Mouse (Mus musculus) midbrain, embryonic 15.5 days (tissue): ENCODE measurements around the gene Sp9. TPM values are rescaled to one million over a fixed set of nuclear protein-coding genes. Genes with fewer than 3 reads are reported as not detected.

ENCODE experiments used
- ATAC-seq: fragments of 200-750 bp; cut with Nextera tagmentation; replicated peaks from 2 replicates; pipeline ENCODE4 v1.8.0; 2017; ENCODE audit warnings: moderate TSS enrichment
- H3K27ac ChIP-seq: fragments of 300-500 bp; sonication (generic); 2 replicates; pipeline ENCODE4 v1.5.1; 2015; ENCODE audit warnings: mild to moderate bottlenecking, inconsistent platforms
- H3K27me3 ChIP-seq: fragments of 300-500 bp; sonication (generic); replicated peaks from 2 replicates; pipeline ENCODE4 v1.6.1; 2015; ENCODE audit warnings: inconsistent platforms
- H3K36me3 ChIP-seq: fragments of 300-500 bp; sonication (generic); replicated peaks from 2 replicates; pipeline ENCODE4 v1.6.1; 2015; ENCODE audit warnings: inconsistent platforms
- H3K4me1 ChIP-seq: fragments of 300-500 bp; sonication (generic); 2 replicates; pipeline ENCODE4 v1.6.1; 2015; ENCODE audit warnings: inconsistent platforms
- H3K4me2 ChIP-seq: fragments of 300-500 bp; sonication (generic); 2 replicates; pipeline ENCODE4 v1.6.1; 2015; ENCODE audit warnings: inconsistent platforms, mild to moderate bottlenecking, moderate library complexity
- H3K4me3 ChIP-seq: fragments of 300-500 bp; sonication (generic); 2 replicates; pipeline ENCODE4 v1.5.1; 2015; ENCODE audit warnings: mild to moderate bottlenecking, inconsistent platforms
- H3K9ac ChIP-seq: fragments of 300-500 bp; sonication (generic); 2 replicates; pipeline ENCODE4 v1.6.1; 2015; ENCODE audit warnings: mild to moderate bottlenecking, inconsistent platforms
- H3K9me3 ChIP-seq: fragments of 300-500 bp; sonication (generic); 2 replicates; pipeline ENCODE4 v1.6.1; 2016; ENCODE audit warnings: inconsistent platforms
- WGBS: fragments of 180-500 bp; shearing (Covaris S2); methylation state at CpG from one replicate; pipeline ENCODE4 v1.1.7; 2015; ENCODE audit warnings: mixed read lengths; 5-methylcytosine and 5-hydroxymethylcytosine counted together
- polyA plus RNA-seq: library from polyadenylated mRNA; unstranded; fragments of >200 nt; fragmentation: Nextera tagmentation; extraction: Ambion mirVana; gene quantifications from 2 replicates; pipeline ENCODE4 v1.2.1, GENCODE M21; 2015

The Sp9 gene
- polyA plus RNA-seq, 1 experiment from 2014 or later: 5.3 TPM

GRCm38 (mm10) chr2:73325871-73326270 lies 54.1 kb downstream of the Sp9 start:
- H3K4me2 ChIP-seq: no peak overlapping the region
- WGBS: 77% methylated on average over 5 of the region's 5 CpGs
- ATAC-seq: no peak

More at GRCm38 (mm10) chr2:73325871-73326270, 54.1 kb downstream of the Sp9 start:
- Histone ChIP-seq H3K27me3 (no peaks in the 10 kb centered on the region), H3K9me3 (no peaks in the 10 kb centered on the region), H3K4me1 (no peaks in the 10 kb centered on the region), H3K9ac (no peak overlapping the region), H3K36me3 (no peaks in the 10 kb centered on the region), H3K4me3 (no peak overlapping the region), H3K27ac (no peak overlapping the region)

Other genes starting within 250 kb of the Sp9 start
- gene Ola1, start 53.0 kb upstream of the Sp9 start, polyA plus RNA-seq: 84.1 and 91.3 TPM in 2 replicates
- gene Scrn3, start 40.7 kb downstream of the Sp9 start, polyA plus RNA-seq: 6.9 and 7.7 TPM in 2 replicates
- 26.2 and 27.4 TPM in 2 replicates for gene Cir1, start 40.8 kb downstream of the Sp9 start, polyA plus RNA-seq
- 12.7 and 14.0 TPM in 2 replicates for gene Gpr155, start 114.6 kb downstream of the Sp9 start, polyA plus RNA-seq